Mouse (Mus musculus): ENCODE measurements around the gene Sat2.
"Not testable (repeated sequence)": the region's sequence is repeated elsewhere in the genome, so short reads cannot be mapped to it uniquely, and the experiment has no call there.

Gene Sat2

GRCm38 (mm10) chr11:69600098-69600497 is 21.7 kb upstream of the Sat2 start:
- no peak for DNase-seq (ENCODE audit: low spot score in 2 of 2)

DNA sequence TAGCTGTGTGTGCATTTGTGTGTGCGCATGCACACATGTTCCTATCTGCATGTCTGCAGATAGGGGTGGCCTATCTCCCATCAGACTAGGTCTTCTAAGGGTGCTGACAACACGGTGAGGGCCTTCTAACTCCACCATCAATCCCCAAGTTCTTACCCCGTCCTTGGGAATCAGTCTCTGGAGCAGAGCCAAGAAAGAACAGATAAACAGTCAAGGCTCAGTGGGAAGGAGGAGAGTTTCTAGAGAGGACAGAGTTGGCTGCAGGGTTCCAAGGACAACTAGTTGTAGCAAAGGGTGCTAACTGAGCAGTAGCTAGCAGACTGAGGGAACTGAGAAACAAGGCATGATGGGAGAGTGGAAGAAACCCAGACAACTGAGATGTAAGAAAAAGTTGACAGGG is 20.1 kb upstream of the Sat2 start:
- no peak for DNase-seq (ENCODE audit: low spot score in 2 of 2)

DNA sequence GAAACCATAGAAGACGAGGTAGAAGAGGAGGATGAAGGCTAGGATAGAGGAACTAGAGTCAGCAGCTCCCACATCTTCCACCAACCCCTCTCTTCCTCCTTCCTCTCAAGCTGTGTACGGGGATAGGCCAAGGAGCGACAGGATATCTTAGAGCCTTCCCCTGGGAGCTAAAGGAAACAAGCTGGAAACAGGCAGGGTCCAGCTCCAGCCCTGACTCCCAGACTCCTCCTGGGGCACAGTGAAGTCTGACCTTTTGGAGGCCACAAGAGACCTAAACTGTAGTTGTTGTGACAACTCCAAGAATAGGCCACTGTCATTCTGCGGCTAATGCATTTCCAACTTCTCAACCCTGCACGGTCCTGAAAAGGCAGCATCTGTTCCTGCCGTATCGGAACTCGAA is 18.3 kb upstream of the Sat2 start:
- no peak for DNase-seq (ENCODE audit: low spot score in 2 of 2)

DNA sequence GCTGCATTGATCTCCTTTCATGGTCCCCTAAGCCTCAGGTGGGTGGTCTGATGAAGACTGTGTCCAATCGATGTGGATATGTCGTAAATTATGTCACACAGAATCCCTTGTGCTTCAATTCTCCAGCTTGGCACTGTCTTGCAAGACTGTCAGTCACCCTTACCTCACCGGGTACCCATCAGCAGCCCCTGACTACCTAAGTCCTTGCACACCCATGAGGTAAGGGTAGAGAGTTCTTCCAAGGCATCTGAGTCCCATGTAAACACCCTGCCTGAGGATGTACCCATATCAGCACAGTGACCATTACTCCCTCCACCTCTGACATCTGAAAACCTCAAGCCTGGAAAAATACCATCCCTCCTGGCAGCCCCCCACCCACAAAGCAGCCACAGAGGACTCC is 17.5 kb upstream of the Sat2 start:
- DNase-seq (ENCODE audit: low spot score in 2 of 2), result no peak

DNA sequence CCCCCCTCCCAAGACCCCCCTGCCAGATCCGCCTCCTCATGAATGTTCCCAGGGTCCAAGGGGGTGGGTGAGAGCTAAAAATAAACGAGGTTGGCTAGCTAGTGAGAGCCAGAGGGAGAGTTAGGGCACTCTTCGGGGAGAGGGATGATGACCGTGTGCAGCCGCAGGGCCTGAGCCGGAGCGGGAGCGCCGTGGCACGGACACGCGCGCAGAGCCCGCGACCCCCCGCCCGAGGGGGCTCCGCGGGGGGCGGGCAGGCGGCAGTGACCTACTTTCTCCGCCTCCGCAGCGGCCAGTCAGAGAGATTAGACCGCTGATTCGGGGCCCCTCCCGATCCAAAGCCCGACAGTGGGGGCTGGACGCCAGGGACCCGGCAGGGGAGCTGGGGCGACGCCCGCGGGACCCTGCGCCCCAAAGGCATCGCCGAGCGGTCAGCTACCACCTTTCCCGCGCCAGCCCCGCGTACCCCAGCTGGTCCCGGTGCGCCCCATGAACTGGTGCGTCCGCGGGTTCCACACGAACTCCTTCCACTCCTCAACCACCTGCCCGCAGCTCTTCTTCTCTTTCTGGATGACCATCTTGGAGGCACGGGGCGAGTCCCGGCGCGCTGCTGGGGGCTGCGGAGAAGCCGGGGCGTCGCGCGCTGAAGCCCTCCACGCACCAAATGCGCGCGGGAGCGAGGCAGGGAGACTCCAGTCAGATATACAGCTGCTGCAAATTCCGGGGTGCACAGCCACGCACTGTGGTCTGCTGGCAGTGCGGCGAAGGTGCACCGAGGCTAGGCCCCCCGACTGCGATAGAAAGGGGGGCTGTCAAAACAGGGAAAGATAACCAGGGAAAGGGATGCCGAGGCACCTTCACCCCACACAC is 16.8 kb upstream of the Sat2 start:
- DNase-seq (ENCODE audit: low spot score in 2 of 2), result no peak

DNA sequence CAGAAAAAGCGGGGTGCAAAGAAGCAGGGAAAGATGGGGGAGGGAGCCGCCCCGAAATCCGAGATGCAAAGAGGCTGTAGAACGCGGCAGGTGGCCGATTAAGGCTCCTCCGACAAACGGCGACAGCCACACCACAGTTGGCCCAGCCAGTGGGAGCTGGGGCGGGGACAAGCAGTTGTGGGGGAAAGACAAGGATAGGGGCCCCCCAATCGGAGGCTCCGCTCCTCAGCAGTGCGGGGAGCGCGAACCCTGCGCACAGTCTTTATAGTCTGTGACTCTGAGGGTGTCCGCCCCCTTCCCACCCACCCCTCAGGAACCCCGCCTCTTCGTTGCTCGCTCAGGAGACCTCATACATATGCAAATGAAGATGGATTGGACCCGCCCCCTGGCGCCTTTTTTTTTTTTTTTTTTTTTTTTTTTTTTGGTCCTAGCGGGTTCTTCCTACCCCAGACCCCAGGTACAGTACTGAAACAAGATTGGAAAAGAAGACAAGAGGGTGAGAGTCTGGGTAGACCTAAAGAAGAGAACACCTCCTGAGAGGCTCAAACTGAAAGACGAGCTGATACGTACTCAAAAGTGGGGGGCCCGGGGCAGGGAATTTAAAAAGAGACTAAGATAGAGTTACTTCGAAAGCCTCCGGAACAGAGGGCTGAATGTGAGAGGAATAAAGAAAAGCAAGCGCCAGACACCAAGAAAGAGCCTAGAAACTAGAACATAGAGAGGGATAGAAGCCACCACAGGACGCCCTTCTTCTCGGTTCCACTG is 15.9 kb upstream of the Sat2 start, which contains the start of gene Atp1b2:
TSS of gene Atp1b2 (minus strand) at position 217 of the 765 bp plus-strand sequence.
- peak; percentile 56 to 69 for DNase-seq (ENCODE audit: low spot score in 2 of 2)

DNA sequence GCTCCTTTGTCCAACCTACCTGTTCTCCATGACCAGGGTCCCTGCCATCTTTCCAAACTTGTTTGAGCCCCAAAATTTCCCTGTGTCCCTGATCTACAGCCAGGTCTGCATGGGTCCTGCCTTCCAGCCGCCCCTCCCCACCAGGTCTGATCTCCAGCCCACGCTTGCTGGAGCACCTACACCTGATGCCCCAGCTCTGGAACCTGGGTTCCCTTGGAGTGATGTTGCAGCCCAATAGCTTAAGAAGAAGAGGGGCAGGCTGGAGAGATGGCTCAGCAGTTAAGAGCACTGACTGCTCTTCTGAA is 15.4 kb upstream of the Sat2 start:
- DNase-seq (ENCODE audit: low spot score in 2 of 2), result no peak

DNA sequence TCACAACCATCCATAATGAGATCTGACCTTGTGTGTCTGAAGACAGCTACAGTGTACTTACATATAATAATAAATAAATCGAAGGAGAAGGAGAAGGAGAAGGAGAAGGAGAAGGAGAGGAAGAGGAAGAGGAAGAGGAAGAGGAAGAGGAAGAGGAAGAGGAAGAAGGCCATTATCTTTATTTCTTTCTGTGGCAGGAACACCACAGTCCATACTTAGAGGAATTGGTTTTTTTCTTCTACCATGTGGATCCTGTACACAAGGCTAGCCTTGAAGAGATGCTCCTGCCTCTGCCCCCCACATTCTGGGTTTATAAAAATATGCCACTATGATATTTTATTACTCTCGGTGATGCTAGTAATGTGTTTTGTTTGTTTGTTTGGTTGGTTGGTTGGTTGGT is 15.0 kb upstream of the Sat2 start:
- no peak for DNase-seq (ENCODE audit: low spot score in 2 of 2)

- no peak for DNase-seq (ENCODE audit: low spot score in 2 of 2)
Measured at GRCm38 (mm10) chr11:69608525-69608924, 13.3 kb upstream of the Sat2 start.

DNA sequence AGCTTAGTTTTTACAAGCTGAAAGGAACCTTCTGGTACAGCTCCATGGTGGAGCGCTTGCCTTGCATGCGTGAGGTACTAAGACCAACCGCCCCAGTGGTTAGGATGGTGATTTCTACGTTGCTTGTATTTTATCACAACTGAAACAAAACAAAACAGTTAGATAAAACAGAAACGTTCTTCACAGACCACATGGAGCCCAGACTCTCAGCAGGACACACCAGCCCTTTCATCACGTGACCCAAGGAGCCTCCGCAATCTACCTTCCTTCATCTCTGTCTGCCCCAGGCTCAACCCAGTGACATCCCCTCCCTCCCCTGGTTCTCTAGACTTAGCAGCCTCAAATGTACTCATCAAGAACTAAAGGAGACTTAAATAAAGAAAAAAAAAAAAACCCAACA is 12.4 kb upstream of the Sat2 start:
- no peak for DNase-seq (ENCODE audit: low spot score in 2 of 2)

DNA sequence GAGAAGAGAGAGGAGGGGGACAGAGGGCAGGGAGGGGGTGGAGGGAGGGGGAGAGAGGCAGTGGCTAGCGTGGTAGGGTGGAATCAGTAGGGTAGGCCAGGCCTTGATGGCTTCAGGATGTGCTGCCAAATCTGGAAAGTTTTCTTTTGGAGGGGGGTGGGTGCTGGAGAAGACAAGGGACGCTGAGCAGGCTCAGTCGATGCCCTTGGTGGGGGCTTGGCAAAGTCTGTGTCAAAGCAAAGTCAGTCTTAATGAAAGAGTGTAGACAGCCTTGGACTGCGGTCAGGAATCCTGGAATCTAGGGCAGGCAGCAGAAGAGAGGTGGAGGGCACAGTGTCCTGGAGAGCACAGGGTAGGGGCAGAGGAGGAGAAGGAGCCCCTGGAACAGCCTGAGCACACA is 10.9 kb upstream of the Sat2 start:
- no peak for DNase-seq (ENCODE audit: low spot score in 2 of 2)

GRCm38 (mm10) chr11:69613553-69614256 is 8.1 kb upstream of the Sat2 start:
- DNase-seq (ENCODE audit: low spot score in 2 of 2), result peak; percentile 56 to 74

- DNase-seq (ENCODE audit: low spot score in 2 of 2), result not testable (repeated sequence)
Measured at GRCm38 (mm10) chr11:69614257-69614588, 7.6 kb upstream of the Sat2 start.

DNA sequence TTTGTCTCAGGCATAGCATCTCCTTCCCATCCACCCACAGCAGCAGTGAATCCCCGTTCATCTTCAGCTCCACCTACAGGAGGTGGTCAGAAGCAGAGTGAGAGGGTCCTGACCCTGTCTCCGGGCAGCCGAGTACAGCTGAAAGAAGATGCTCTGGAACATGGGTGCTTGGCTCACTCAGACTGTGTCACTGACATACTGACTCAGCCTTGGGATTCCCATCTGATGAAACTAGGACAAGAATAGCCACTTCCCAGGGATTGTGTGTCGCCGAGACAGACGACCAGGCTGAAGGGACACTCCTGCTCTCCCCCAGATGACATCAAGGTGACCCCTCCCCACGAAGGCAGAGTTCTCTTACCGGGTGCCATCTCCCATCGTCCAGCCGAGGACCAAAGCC is 5.0 kb upstream of the Sat2 start:
- DNase-seq (ENCODE audit: low spot score in 2 of 2), result no peak

- DNase-seq (ENCODE audit: low spot score in 2 of 2), result no peak
Measured at GRCm38 (mm10) chr11:69617805-69618204, 4.0 kb upstream of the Sat2 start, which contains the start of gene Shbg. TSS of gene Shbg (minus strand) at chr11:69617905.

GRCm38 (mm10) chr11:69620394-69621081 is 1.3 kb upstream of the Sat2 start:
- no peak for DNase-seq (ENCODE audit: low spot score in 2 of 2)

DNA sequence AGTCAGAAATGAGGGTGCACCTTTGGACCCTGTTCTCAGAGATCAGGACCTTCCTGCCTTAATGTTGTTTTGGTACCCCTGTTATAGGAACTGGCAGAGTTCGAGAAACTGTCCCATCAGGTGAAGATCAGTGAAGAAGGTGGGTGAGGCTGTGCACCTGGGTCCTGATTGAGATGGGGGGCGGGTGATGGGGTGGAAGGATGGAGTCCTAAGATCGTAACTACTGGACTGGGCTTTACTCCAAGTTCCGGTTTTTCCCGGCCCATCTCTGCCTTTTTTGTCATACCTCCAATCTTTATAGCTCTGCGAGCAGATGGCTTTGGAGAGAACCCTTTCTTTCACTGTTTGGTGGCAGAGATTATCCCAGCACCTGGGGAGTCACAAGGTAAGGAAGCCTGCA is 582 bp downstream of the Sat2 start:
- no peak for DNase-seq (ENCODE audit: low spot score in 2 of 2)

GRCm38 (mm10) chr11:69623006-69623405 is 1.2 kb downstream of the Sat2 start:
- no peak for DNase-seq (ENCODE audit: low spot score in 2 of 2)

DNA sequence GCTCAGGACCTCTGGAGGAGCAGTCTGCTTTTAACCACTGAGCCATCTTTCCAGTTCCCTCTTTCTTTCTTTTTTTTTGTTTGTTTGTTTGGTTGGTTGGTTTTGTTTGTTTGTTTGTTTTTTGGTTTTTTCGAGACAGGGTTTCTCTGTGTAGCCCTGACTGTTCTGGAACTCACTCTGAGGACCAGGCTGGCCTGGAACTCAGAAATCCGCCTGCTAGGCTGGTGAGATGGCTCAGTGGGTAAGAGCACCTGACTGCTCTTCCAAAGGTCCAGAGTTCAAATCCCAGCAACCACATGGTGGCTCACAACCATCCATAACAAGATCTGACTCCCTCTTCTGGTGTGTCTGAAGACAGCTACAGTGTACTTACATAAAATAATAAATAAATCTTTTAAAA is 2.5 kb downstream of the Sat2 start:
- DNase-seq (ENCODE audit: low spot score in 2 of 2), result not testable (repeated sequence)

DNA sequence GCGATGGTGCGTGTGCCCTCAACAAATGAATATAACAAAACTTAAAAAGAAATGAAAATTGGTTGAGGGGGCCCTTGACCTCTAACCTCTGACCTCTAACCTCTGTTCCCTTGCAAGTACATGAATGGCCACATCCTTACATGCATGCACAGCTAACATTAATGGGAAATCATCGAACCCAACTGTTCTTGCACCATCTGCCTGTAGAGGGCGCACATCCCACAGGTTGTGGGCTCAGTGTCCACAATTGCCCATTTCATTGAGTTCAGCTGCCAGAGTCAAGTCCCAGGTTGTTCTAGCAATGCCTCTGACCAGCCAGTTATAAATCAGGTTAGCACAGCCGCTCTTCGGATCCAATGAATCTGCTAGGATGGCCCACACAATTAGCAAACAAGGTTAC is 6.5 kb downstream of the Sat2 start:
- DNase-seq (ENCODE audit: low spot score in 2 of 2), result peak; percentile 53 to 68

- no peak for DNase-seq (ENCODE audit: low spot score in 2 of 2)
Measured at GRCm38 (mm10) chr11:69629802-69630201, 8.0 kb downstream of the Sat2 start.
